ENCODE assay signal across 23 mouse cellular contexts in genomic region chr10:54060587-54060986, GRCm38 (mm10). TPM values are rescaled to one million over a fixed set of nuclear protein-coding genes. Genes with fewer than 3 reads are reported as not detected.
DNase-seq lines count a peak whose midpoint lies in the region; ATAC-seq and TF ChIP-seq lines count a peak whose summit lies in the region.
"Had no signal": no experiment of that assay in that cellular context is flagged by ENCODE, and none has a peak within 500 bp of the region (broad histone marks: within the 10 kb centered on the region; RNA-seq: fewer than 3 reads in every experiment).

No protein-coding gene starts in this region.

- H3K4me2 ChIP-seq in heart, postnatal 0 days (ENCODE audit: low read depth, low read length) = peak overlapping the region; percentile 18; the same call in 1 of the 2 replicates
- no peak overlapping the region for H3K4me2 ChIP-seq in heart, embryonic 11.5 days
- peak overlapping the region; percentile 96 for H3K4me2 ChIP-seq in CH12.LX (ENCODE audit: insufficient read depth, low read depth, poor library complexity, severe bottlenecking)
- H3K4me2 ChIP-seq: forebrain, embryonic 13.5 days; heart, embryonic 15.5 days; hindbrain, embryonic 13.5 days; intestine, embryonic 15.5 days had no signal

- no peak for TF ChIP-seq RAD21 in CH12.LX (IDR thresholded peaks at IDR 0.05; ENCODE audit: low read depth, low read length)

- H3K4me1 ChIP-seq in heart, postnatal 0 days (ENCODE audit: control insufficient read depth, insufficient read depth) = peaks cover 7% of the 10 kb centered on the region; the same call in 1 of the 2 replicates
- H3K4me1 ChIP-seq in heart, embryonic 11.5 days (ENCODE audit: control insufficient read depth, insufficient read depth, low read length) = peaks cover 24% of the 10 kb centered on the region
- H3K4me1 ChIP-seq in CH12.LX (ENCODE audit: control insufficient read depth in 1 of 2, insufficient read depth in 2 of 2) = peaks cover 26 to 76% of the 10 kb centered on the region in 2 experiments
- peaks cover 13% of the 10 kb centered on the region for H3K4me1 ChIP-seq in hindbrain, embryonic 10.5 days (replicated peaks)
- H3K4me1 ChIP-seq: forebrain, embryonic 13.5 days; hindbrain, embryonic 13.5 days; intestine, embryonic 15.5 days had no signal

- H3K36me3 ChIP-seq in heart, postnatal 0 days (replicated peaks; ENCODE audit: control insufficient read depth, insufficient read depth, low read length) = no peaks in the 10 kb centered on the region
- no peaks in the 10 kb centered on the region for H3K36me3 ChIP-seq in heart, embryonic 11.5 days (ENCODE audit: control insufficient read depth, insufficient read depth, low read length)
- H3K36me3 ChIP-seq in CH12.LX (replicated peaks in 1 of 2; ENCODE audit: control insufficient read depth in 1 of 2, insufficient read depth in 1 of 2, low read length in 1 of 2) = peaks cover 37 to 53% of the 10 kb centered on the region in 2 experiments
- H3K36me3 ChIP-seq in hindbrain, embryonic 10.5 days = no peaks in the 10 kb centered on the region
- H3K36me3 ChIP-seq: forebrain, embryonic 10.5 days; heart, embryonic 15.5 days; hindbrain, embryonic 13.5 days; intestine, embryonic 15.5 days had no signal

- H3K9me3 ChIP-seq in heart, postnatal 0 days (replicated peaks; ENCODE audit: control insufficient read depth, low read length) = no peaks in the 10 kb centered on the region
- no peaks in the 10 kb centered on the region for H3K9me3 ChIP-seq in heart, embryonic 11.5 days (replicated peaks; ENCODE audit: control insufficient read depth, low read length)
- H3K9me3 ChIP-seq in CH12.LX (replicated peaks; ENCODE audit: low read length) = no peaks in the 10 kb centered on the region
- H3K9me3 ChIP-seq in hindbrain, embryonic 10.5 days = no peaks in the 10 kb centered on the region
- H3K9me3 ChIP-seq: forebrain, embryonic 10.5 days; forebrain, embryonic 13.5 days; heart, embryonic 10.5 days; heart, embryonic 15.5 days; hindbrain, embryonic 13.5 days; intestine, embryonic 15.5 days had no signal

- no peaks in the 10 kb centered on the region for H3K27me3 ChIP-seq in heart, postnatal 0 days (ENCODE audit: control insufficient read depth, insufficient read depth, low read length)
- no peaks in the 10 kb centered on the region for H3K27me3 ChIP-seq in heart, embryonic 11.5 days (ENCODE audit: control insufficient read depth, insufficient read depth, low read length)
- no peaks in the 10 kb centered on the region for H3K27me3 ChIP-seq in CH12.LX (replicated peaks)
- H3K27me3 ChIP-seq in hindbrain, embryonic 10.5 days (ENCODE audit: insufficient read depth, poor library complexity, severe bottlenecking) = no peaks in the 10 kb centered on the region
- H3K27me3 ChIP-seq: forebrain, embryonic 13.5 days; heart, embryonic 15.5 days; hindbrain, embryonic 13.5 days; intestine, embryonic 15.5 days had no signal

- no peak overlapping the region for H3K4me3 ChIP-seq in heart, postnatal 0 days (ENCODE audit: low read depth, low read length)
- no peak overlapping the region for H3K4me3 ChIP-seq in heart, embryonic 11.5 days (ENCODE audit: low read depth, low read length)
- no peak overlapping the region for H3K4me3 ChIP-seq in CH12.LX (replicated peaks in 1 of 3; ENCODE audit: low read depth in 2 of 3, low read length in 2 of 3, poor library complexity in 1 of 3)
- H3K4me3 ChIP-seq in hindbrain, embryonic 10.5 days = no peak overlapping the region
- H3K4me3 ChIP-seq: forebrain, embryonic 10.5 days; forebrain, embryonic 13.5 days; heart, embryonic 10.5 days; heart, embryonic 15.5 days; hindbrain, embryonic 13.5 days; intestine, embryonic 15.5 days had no signal

- peak; percentile 40; the same call in 1 of the 2 replicates for TF ChIP-seq POLR2A in CH12.LX (IDR thresholded peaks at IDR 0.05; ENCODE audit: low read depth, low read length)

- in situ Hi-C loops in CH12.LX (cut with MboI; ENCODE audit: low pct_ligation_motif_present, low pct_unique_long_range_greater_than_20kb, low sequenced_read_pairs) = no loop called here

- no peak overlapping the region for H3K9ac ChIP-seq in heart, postnatal 0 days (replicated peaks; ENCODE audit: low read depth, low read length)
- H3K9ac ChIP-seq in heart, embryonic 11.5 days (ENCODE audit: low read depth, low read length) = no peak overlapping the region
- peak overlapping the region; percentile 43; the same call in 1 of the 2 replicates for H3K9ac ChIP-seq in CH12.LX (ENCODE audit: insufficient read depth, low read depth)
- H3K9ac ChIP-seq: forebrain, embryonic 13.5 days; heart, embryonic 15.5 days; hindbrain, embryonic 13.5 days; intestine, embryonic 15.5 days had no signal

- H3K79me2 ChIP-seq in CH12.LX (replicated peaks; ENCODE audit: control insufficient read depth, extremely low read depth, insufficient read depth, poor library complexity, severe bottlenecking) = peaks cover 68% of the 10 kb centered on the region

- WGBS in heart, postnatal 0 days = 55% methylated on average over 7 of the region's 7 CpGs
- WGBS in heart, embryonic 11.5 days (ENCODE audit: insufficient replicate concordance) = 62% methylated on average over 7 of the region's 7 CpGs
- WGBS in hindbrain, embryonic 10.5 days = 83% methylated on average over 7 of the region's 7 CpGs

- no peak for TF ChIP-seq EP300 in heart, postnatal 0 days (IDR thresholded peaks at IDR 0.05; ENCODE audit: low read depth)
- TF ChIP-seq EP300 in CH12.LX (IDR thresholded peaks at IDR 0.05; ENCODE audit: low read length) = peak; percentile 53

- peak; percentile 29 for DNase-seq in heart, adult 11 months
- DNase-seq in heart, adult 18-20 months = no peak
- peak; percentile 5 for DNase-seq in heart, postnatal 0 days (ENCODE audit: low spot score)
- DNase-seq in CH12.LX (ENCODE audit: extremely low read depth) = no peak
- DNase-seq in hindbrain, embryonic 10.5 days (ENCODE audit: low spot score) = no peak
- DNase-seq: adrenal gland, adult 8-10 months; adrenal gland, postnatal 25 days; cerebellum, adult 11-12 months; cerebellum, adult 8-10 months; cerebellum, postnatal 10 days; gastrocnemius, postnatal 25 days; heart, postnatal 14 days; kidney, adult 11 months; kidney, adult 8-10 months had no signal

- dilution Hi-C loops in CH12.LX (cut with MboI; ENCODE audit: extremely low pct_ligation_motif_present, extremely low pct_unique_long_range_greater_than_20kb, low sequenced_read_pairs) = no loop called here

- H3K27ac ChIP-seq in heart, postnatal 0 days (ENCODE audit: low read depth) = 0 out of 2 replicates have a peak overlapping the region, but pooled peaks have one; percentile 7
- H3K27ac ChIP-seq in heart, embryonic 11.5 days (ENCODE audit: low read depth, low read length) = no peak overlapping the region; the same call in 1 of the 2 replicates
- peak overlapping the region; percentile 75 for H3K27ac ChIP-seq in CH12.LX (ENCODE audit: insufficient read depth, low read depth)
- H3K27ac ChIP-seq in hindbrain, embryonic 10.5 days = no peak overlapping the region
- H3K27ac ChIP-seq: forebrain, embryonic 10.5 days; forebrain, embryonic 13.5 days; heart, embryonic 15.5 days; hindbrain, embryonic 13.5 days; intestine, embryonic 15.5 days had no signal

- TF ChIP-seq CTCF in heart, postnatal 0 days (IDR thresholded peaks at IDR 0.05; ENCODE audit: low read depth) = no peak
- TF ChIP-seq CTCF in CH12.LX (conservative IDR thresholded peaks at IDR 0.05 in 1 of 2, IDR thresholded peaks at IDR 0.05 in 1 of 2; ENCODE audit: low read depth in 2 of 2, low read length in 2 of 2) = no peak

- ATAC-seq in heart, postnatal 0 days (ENCODE audit: insufficient read depth, low read depth) = no peak
- ATAC-seq in heart, embryonic 11.5 days (replicated peaks; ENCODE audit: insufficient number of reproducible peaks, low FRiP score, low TSS enrichment) = no peak
- ATAC-seq: CD4-positive, CD25-positive, alpha-beta regulatory T cell, adult 4 months; forebrain, embryonic 16.5 days; intestine, embryonic 15.5 days had no signal

TF ChIP-seq in CH12.LX, 34 proteins besides CTCF, POLR2A, EP300 and RAD21:
- TF ChIP-seq MAZ (IDR thresholded peaks at IDR 0.05; ENCODE audit: low read depth, low read length) (no peak), SMC3 (IDR thresholded peaks at IDR 0.05; ENCODE audit: low read depth, low read length) (no peak), IRF4 (IDR thresholded peaks at IDR 0.05; ENCODE audit: low read depth, low read length) (peak; percentile 24; the same call in 1 of the 2 replicates), MXI1 (IDR thresholded peaks at IDR 0.05; ENCODE audit: low read depth, low read length) (peak; percentile 71; the same call in 1 of the 2 replicates), ZKSCAN1 (IDR thresholded peaks at IDR 0.05; ENCODE audit: borderline replicate concordance, low read depth, low read length) (no peak), SIN3A (IDR thresholded peaks at IDR 0.05; ENCODE audit: low read length) (peak; percentile 57; the same call in 1 of the 2 replicates), KAT2A (IDR thresholded peaks at IDR 0.05; ENCODE audit: insufficient replicate concordance, low read length) (no peak)

RNA-seq across cellular contexts. Expression of gene Man1a, which starts 15.8 kb away (rescaled TPM):
- total RNA-seq in heart, adult 18-20 months (2021) = 10 to 100 TPM; 38.3 to 46.0 TPM
- total RNA-seq in heart, postnatal 0 days (2014; rRNA removed; ENCODE audit: low replicate concordance) = 17.6 and 23.1 TPM in 2 replicates
- polyA plus RNA-seq in heart, postnatal 0 days (2015; fragmentation: Nextera tagmentation; extraction: Ambion mirVana) = 3.3 and 3.5 TPM in 2 replicates
- polyA plus RNA-seq in heart, embryonic 11.5 days (2014; fragmentation: Nextera tagmentation; extraction: Ambion mirVana) = 8.5 and 8.8 TPM in 2 replicates
- total RNA-seq in CH12.LX (2012; rRNA removed) (187 and 191 TPM in 2 replicates), CH12.LX (2014; rRNA removed) (211 and 215 TPM in 2 replicates)
- 104 and 112 TPM in 2 replicates for polyA plus RNA-seq in CH12.LX (2012; ENCODE audit: insufficient read length, low read depth)
- 2.0 and 2.1 TPM in 2 replicates for polyA plus RNA-seq in hindbrain, embryonic 10.5 days (2016; fragmentation: Nextera tagmentation; extraction: Ambion mirVana)

Comparison
In these comparisons a context has a peak if more than half of its experiments do, and no peak if none do; other contexts are left out.
1. DNase-seq: peak in heart, adult 11 months (single experiment) and heart, postnatal 0 days (single experiment); none in heart, adult 18-20 months (0 of 2), CH12.LX (single experiment) and hindbrain, embryonic 10.5 days (single experiment).
2. H3K27ac ChIP-seq: peak in heart, postnatal 0 days (single experiment) and CH12.LX (single experiment); none in heart, embryonic 11.5 days (single experiment) and hindbrain, embryonic 10.5 days (single experiment).
3. RNA of gene Man1a, which starts 15.8 kb away (polyA plus RNA-seq): 104 to 112 TPM in CH12.LX; 8.5 to 8.8 TPM in heart, embryonic 11.5 days, 3.3 to 3.5 TPM in heart, postnatal 0 days and 2.0 to 2.1 TPM in hindbrain, embryonic 10.5 days; every median in the first group is over 10 times any median in the second.